Mouse (Mus musculus) kidney, embryonic 14.5 days (tissue): ENCODE data around the gene Olfr520. TPM values are rescaled to one million over a fixed set of nuclear protein-coding genes. Genes with fewer than 3 reads are reported as not detected.

Experiments
- ATAC-seq: fragments of 200-750 bp; cut with Nextera tagmentation; 2 replicates; pipeline ENCODE4 v1.8.0; 2017; ENCODE audit warnings: moderate number of reproducible peaks, mild to moderate bottlenecking, moderate TSS enrichment, moderate library complexity; ENCODE audit not compliant: low FRiP score, low TSS enrichment
- H3K27ac ChIP-seq: fragments of 300-500 bp; sonication (generic); 2 replicates; pipeline ENCODE4 v1.5.1; 2014; ENCODE audit warnings: low read depth, mild to moderate bottlenecking, low read length, moderate library complexity, mixed read lengths
- H3K27me3 ChIP-seq: fragments of 300-500 bp; sonication (generic); 2 replicates; pipeline ENCODE4 v1.6.1; 2014; ENCODE audit warnings: mild to moderate bottlenecking, low read length; ENCODE audit not compliant: control insufficient read depth, insufficient read depth
- H3K36me3 ChIP-seq: fragments of 300-500 bp; sonication (generic); 2 replicates; pipeline ENCODE4 v1.6.1; 2014; ENCODE audit warnings: low read length, mixed read lengths; ENCODE audit not compliant: control insufficient read depth, insufficient read depth
- H3K4me1 ChIP-seq: fragments of 300-500 bp; sonication (generic); 2 replicates; pipeline ENCODE4 v1.6.1; 2014; ENCODE audit warnings: low read length, mixed read lengths; ENCODE audit not compliant: control insufficient read depth, insufficient read depth
- H3K4me2 ChIP-seq: fragments of 300-500 bp; sonication (generic); replicated peaks from 2 replicates; pipeline ENCODE4 v1.6.1; 2014; ENCODE audit warnings: low read depth, mild to moderate bottlenecking, low read length
- H3K4me3 ChIP-seq: fragments of 300-500 bp; sonication (generic); 2 replicates; pipeline ENCODE4 v1.5.1; 2014; ENCODE audit warnings: mild to moderate bottlenecking, low read length
- H3K9ac ChIP-seq: fragments of 300-500 bp; sonication (generic); 2 replicates; pipeline ENCODE4 v1.6.1; 2014; ENCODE audit warnings: low read depth, mild to moderate bottlenecking, low read length, moderate library complexity
- H3K9me3 ChIP-seq: fragments of 300-500 bp; sonication (generic); 2 replicates; pipeline ENCODE4 v1.6.1; 2016; ENCODE audit warnings: low read length; ENCODE audit not compliant: control insufficient read depth
- WGBS: fragments of 180-500 bp; shearing (Covaris S2); extraction: QIAGEN DNeasy Blood & Tissue Kit; methylation state at CpG from one replicate; pipeline ENCODE4 v1.1.7; 2014; 5-methylcytosine and 5-hydroxymethylcytosine counted together
- polyA plus RNA-seq: library from polyadenylated mRNA; unstranded; fragments of >200 nt; fragmentation: Nextera tagmentation; extraction: Ambion mirVana; gene quantifications from 2 replicates; pipeline ENCODE4 v1.2.1, GENCODE M21; 2014

The Olfr520 gene
- polyA plus RNA-seq, 1 experiment from 2014 or later = not detected

DNA sequence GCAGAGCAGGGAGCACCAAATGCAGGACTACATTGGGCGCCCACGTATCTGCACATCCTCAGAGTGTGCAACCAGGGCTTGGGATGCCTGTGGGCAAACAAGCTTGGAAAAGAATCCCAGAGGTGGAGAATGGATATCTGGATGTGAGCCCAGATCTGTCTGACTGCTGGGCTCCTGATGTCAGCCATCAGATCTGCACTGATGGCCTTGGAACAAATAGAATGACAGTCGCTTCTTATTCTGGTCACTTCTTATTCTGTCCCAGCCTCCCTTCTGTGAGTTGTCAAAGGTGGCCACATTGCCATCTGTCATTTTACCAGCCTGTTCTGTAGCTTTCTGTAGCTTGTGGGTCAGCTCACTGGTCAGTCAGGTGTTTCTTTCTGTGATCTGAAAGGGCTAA lies 31.5 kb upstream of the Olfr520 start:
- no peaks in the 10 kb centered on the region for H3K36me3 ChIP-seq
- H3K4me2 ChIP-seq = no peak overlapping the region
- no peaks in the 10 kb centered on the region for H3K27me3 ChIP-seq
- no peak for ATAC-seq
- no peak overlapping the region for H3K4me3 ChIP-seq
- no peaks in the 10 kb centered on the region for H3K9me3 ChIP-seq
- 95% methylated on average over 3 of the region's 3 CpGs for WGBS
- no peak overlapping the region for H3K27ac ChIP-seq
- H3K4me1 ChIP-seq = peaks cover 3% of the 10 kb centered on the region; the same call in 1 of the 2 replicates
- H3K9ac ChIP-seq = no peak overlapping the region

- no peaks in the 10 kb centered on the region for H3K27me3 ChIP-seq
- no peak for ATAC-seq
- no peaks in the 10 kb centered on the region for H3K36me3 ChIP-seq
- no peak overlapping the region for H3K4me3 ChIP-seq
- H3K9ac ChIP-seq = no peak overlapping the region
- no peak overlapping the region; the same call in 1 of the 2 replicates for H3K27ac ChIP-seq
- H3K9me3 ChIP-seq = no peaks in the 10 kb centered on the region
- H3K4me2 ChIP-seq = no peak overlapping the region
- H3K4me1 ChIP-seq = peaks cover 3% of the 10 kb centered on the region; the same call in 1 of the 2 replicates
- WGBS = 31% methylated on average over 3 of the region's 3 CpGs
Measured at GRCm38 (mm10) chr7:99699106-99699505, 31.0 kb upstream of the Olfr520 start.

DNA sequence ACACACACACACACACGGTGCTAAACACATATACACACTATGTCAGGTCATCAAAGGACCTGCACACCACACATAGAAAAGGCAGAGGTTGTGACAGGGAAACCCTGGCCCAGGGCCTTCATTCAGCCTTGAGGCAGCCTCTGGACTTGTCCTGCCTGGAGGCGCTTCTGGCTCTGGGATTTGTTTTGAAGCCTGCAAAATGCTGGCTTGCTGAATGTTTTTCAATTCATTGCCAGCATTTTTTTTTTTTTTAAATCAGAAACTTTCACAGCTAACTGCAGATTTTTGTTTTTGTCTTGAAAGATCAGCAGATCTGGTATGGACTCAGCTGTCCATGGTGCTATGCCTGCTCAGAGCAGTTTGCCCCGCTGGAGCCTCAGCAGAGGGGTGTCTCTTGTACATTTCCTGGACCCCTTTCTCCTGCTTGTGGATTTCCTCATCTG lies 30.3 kb upstream of the Olfr520 start:
- H3K4me3 ChIP-seq = no peak overlapping the region
- H3K4me2 ChIP-seq = no peak overlapping the region
- H3K9me3 ChIP-seq = no peaks in the 10 kb centered on the region
- H3K27ac ChIP-seq = no peak overlapping the region
- 56% methylated on average over 3 of the region's 3 CpGs for WGBS
- peaks cover 3% of the 10 kb centered on the region; the same call in 1 of the 2 replicates for H3K4me1 ChIP-seq
- no peak for ATAC-seq
- no peaks in the 10 kb centered on the region for H3K27me3 ChIP-seq
- H3K9ac ChIP-seq = no peak overlapping the region
- H3K36me3 ChIP-seq = no peaks in the 10 kb centered on the region

- no peak for ATAC-seq
- Histone ChIP-seq H3K4me1 (peaks cover 3% of the 10 kb centered on the region; the same call in 1 of the 2 replicates), H3K27ac (no peak overlapping the region), H3K36me3 (no peaks in the 10 kb centered on the region), H3K4me3 (no peak overlapping the region), H3K9ac (no peak overlapping the region), H3K4me2 (no peak overlapping the region), H3K9me3 (no peaks in the 10 kb centered on the region), H3K27me3 (no peaks in the 10 kb centered on the region)
- whole genome bisulfite sequencing = 71% methylated on average over 4 of the region's 4 CpGs
Measured at GRCm38 (mm10) chr7:99700641-99701040, 29.4 kb upstream of the Olfr520 start.

GRCm38 (mm10) chr7:99702201-99702600 lies 27.9 kb upstream of the Olfr520 start:
- H3K27ac ChIP-seq = no peak overlapping the region
- H3K36me3 ChIP-seq = no peaks in the 10 kb centered on the region
- H3K4me2 ChIP-seq = no peak overlapping the region
- no peak for ATAC-seq
- H3K9ac ChIP-seq = no peak overlapping the region
- no peaks in the 10 kb centered on the region for H3K27me3 ChIP-seq
- peaks cover 8% of the 10 kb centered on the region; the same call in 1 of the 2 replicates for H3K4me1 ChIP-seq
- no peaks in the 10 kb centered on the region for H3K9me3 ChIP-seq
- no peak overlapping the region for H3K4me3 ChIP-seq
- WGBS = 49% methylated on average over 6 of the region's 6 CpGs

GRCm38 (mm10) chr7:99704736-99705519 lies 25.1 kb upstream of the Olfr520 start:
- H3K4me1 ChIP-seq = peaks cover 8% of the 10 kb centered on the region; the same call in 1 of the 2 replicates
- no peaks in the 10 kb centered on the region for H3K9me3 ChIP-seq
- ATAC-seq = no peak
- no peaks in the 10 kb centered on the region for H3K27me3 ChIP-seq
- H3K27ac ChIP-seq = no peak overlapping the region
- WGBS = 88% methylated on average over 3 of the region's 3 CpGs
- H3K36me3 ChIP-seq = no peaks in the 10 kb centered on the region
- H3K4me2 ChIP-seq = no peak overlapping the region
- no peak overlapping the region for H3K9ac ChIP-seq
- no peak overlapping the region for H3K4me3 ChIP-seq

DNA sequence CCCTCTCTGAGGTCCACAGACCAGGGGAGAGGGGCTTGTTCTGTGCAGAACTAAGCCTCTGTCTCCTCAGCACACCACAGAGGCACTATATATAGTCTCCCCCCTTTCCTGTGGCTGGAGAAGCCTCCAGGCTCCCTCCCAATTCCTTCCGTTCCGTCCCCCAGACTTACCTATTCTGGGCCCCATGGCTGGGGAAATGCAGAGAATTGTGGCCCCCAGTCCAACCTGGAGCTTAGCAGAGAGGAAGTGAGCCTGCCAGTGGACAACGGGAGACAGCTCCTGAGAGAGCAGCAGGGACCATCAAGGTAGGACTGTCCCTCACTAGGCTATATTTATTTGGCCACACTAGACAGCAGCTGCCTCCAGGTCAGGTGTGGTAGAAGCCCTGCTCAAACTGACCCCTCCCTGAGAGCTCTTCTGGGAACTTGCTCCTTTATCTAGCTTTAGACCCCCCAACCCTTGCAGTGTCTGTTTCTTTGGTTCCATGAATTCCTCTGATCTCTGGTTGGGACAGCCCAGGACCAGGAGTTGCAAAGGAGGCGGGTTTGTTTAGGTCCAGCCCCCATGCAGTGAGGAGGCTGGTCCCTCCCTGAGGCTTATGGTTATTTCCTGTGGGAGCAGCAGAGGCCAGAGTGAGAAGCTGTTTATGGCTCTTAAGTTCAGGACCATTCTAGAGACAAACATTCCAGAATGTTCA lies 23.6 kb upstream of the Olfr520 start:
- H3K9ac ChIP-seq = no peak overlapping the region
- H3K4me3 ChIP-seq = no peak overlapping the region
- WGBS = 58% methylated on average over 4 of the region's 4 CpGs
- H3K9me3 ChIP-seq = no peaks in the 10 kb centered on the region
- H3K27me3 ChIP-seq = no peaks in the 10 kb centered on the region
- ATAC-seq = 0 out of 2 replicates have a peak, but pooled peaks have one; percentile 59
- peaks cover 8% of the 10 kb centered on the region; the same call in 1 of the 2 replicates for H3K4me1 ChIP-seq
- H3K27ac ChIP-seq = peak overlapping the region; percentile 14; the same call in 1 of the 2 replicates
- no peak overlapping the region for H3K4me2 ChIP-seq
- H3K36me3 ChIP-seq = no peaks in the 10 kb centered on the region

GRCm38 (mm10) chr7:99707038-99707595 lies 23.0 kb upstream of the Olfr520 start:
- Histone ChIP-seq H3K27me3 (no peaks in the 10 kb centered on the region), H3K9ac (no peak overlapping the region), H3K27ac (peak overlapping the region; percentile 24; the same call in 1 of the 2 replicates), H3K4me1 (peaks cover 7% of the 10 kb centered on the region; the same call in 1 of the 2 replicates), H3K9me3 (no peaks in the 10 kb centered on the region), H3K4me2 (no peak overlapping the region), H3K36me3 (no peaks in the 10 kb centered on the region), H3K4me3 (no peak overlapping the region)
- peak; percentile 29; the same call in 1 of the 2 replicates for ATAC-seq
- 28% methylated on average over 4 of the region's 4 CpGs for WGBS
